Comparison of ENCODE assay signal across 21 mouse cellular contexts in genomic region chr1:15070331-15070730, GRCm38 (mm10).
"Had no signal": no experiment of that assay in that cellular context is flagged by ENCODE, and none has a peak within 500 bp of the region (broad histone marks: within the 10 kb centered on the region; RNA-seq: fewer than 3 reads in every experiment).

No protein-coding gene starts in this region.

- DNase-seq: kidney, adult 9 months; kidney, postnatal 14 days; kidney, postnatal 4 days; layer of hippocampus, adult 9-11 months; liver; liver, postnatal 0 days; lung, embryonic 14.5 days; right cerebral cortex, postnatal 14 days; right cerebral cortex, postnatal 4 days; thymus, adult 2 months; thymus, postnatal 14 days; thymus, postnatal 4 days had no signal

- H3K27ac ChIP-seq: limb, embryonic 10.5 days; limb, embryonic 13.5 days; liver, embryonic 14.5 days; macrophage; midbrain, embryonic 12.5 days; midbrain, embryonic 15.5 days; neural tube, embryonic 13.5 days; stomach, postnatal 0 days had no signal

- H3K4me2 ChIP-seq: limb, embryonic 13.5 days; lung, embryonic 14.5 days; midbrain, embryonic 12.5 days; midbrain, embryonic 15.5 days; neural tube, embryonic 13.5 days had no signal

- H3K9ac ChIP-seq: limb, embryonic 13.5 days; liver, embryonic 14.5 days; liver, postnatal 0 days; lung, embryonic 14.5 days; midbrain, embryonic 12.5 days; midbrain, embryonic 15.5 days; neural tube, embryonic 13.5 days had no signal

- H3K36me3 ChIP-seq: limb, embryonic 10.5 days; limb, embryonic 13.5 days; midbrain, embryonic 12.5 days; midbrain, embryonic 15.5 days; neural tube, embryonic 13.5 days had no signal

- H3K4me1 ChIP-seq: limb, embryonic 10.5 days; limb, embryonic 13.5 days; midbrain, embryonic 12.5 days; midbrain, embryonic 15.5 days; neural tube, embryonic 13.5 days had no signal

- H3K27me3 ChIP-seq: limb, embryonic 13.5 days; midbrain, embryonic 12.5 days; midbrain, embryonic 15.5 days; neural tube, embryonic 13.5 days had no signal

- ATAC-seq: liver, postnatal 0 days; lung, postnatal 0 days; midbrain, embryonic 15.5 days had no signal

- H3K4me3 ChIP-seq: limb, embryonic 10.5 days; limb, embryonic 13.5 days; midbrain, embryonic 12.5 days; midbrain, embryonic 15.5 days; neural tube, embryonic 13.5 days had no signal

- H3K9me3 ChIP-seq: limb, embryonic 10.5 days; limb, embryonic 13.5 days; midbrain, embryonic 12.5 days; midbrain, embryonic 15.5 days; neural tube, embryonic 13.5 days had no signal
